Mouse (Mus musculus): Measurements from ENCODE around the gene Lrrc61. TPM values are rescaled to one million over a fixed set of nuclear protein-coding genes. Genes with fewer than 3 reads are reported as not detected.

Gene Lrrc61
- total RNA-seq (2023): 28.3 TPM

DNA sequence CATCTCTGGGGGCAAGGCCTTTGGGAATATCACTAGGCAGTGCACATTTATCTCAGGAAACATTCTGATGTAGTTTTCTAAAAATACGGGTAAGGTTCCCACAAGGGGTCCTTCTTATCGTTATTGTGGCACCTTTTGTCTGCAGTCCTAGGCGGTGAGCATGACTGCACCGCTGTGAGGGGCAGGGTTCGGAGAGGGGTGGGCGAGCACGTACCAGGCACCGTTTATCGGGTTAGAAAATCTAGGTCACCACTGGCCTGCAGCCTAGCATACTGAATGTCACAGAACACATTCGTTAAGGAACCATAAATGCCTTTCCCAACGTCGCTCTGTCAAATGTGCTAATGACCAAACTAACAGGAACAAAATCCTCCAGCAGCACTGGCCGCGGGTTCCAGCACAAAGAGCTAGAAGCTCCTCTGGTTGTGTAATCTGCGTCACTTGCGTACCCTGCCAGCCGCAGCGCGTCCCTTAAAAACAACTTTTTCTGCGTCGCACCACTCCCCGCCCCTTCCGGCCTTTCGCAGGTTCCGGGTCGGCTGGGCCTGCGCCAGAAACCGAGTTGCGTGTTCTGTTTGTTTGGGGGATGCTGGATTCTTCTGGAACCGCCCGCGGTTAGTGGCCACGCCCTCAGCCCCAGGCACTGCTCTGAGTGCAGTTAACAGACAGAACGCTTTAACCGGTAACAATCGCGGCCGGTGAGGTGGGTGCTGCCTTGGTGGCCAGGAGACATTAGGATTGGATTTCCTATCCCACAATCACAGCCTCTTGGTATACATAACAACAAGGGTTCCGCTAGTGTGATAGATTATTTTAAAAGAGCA, at the start of gene Lrrc61:
Lrrc61 (plus strand) TSS at position 517 of the 824 bp plus-strand sequence.

DNA sequence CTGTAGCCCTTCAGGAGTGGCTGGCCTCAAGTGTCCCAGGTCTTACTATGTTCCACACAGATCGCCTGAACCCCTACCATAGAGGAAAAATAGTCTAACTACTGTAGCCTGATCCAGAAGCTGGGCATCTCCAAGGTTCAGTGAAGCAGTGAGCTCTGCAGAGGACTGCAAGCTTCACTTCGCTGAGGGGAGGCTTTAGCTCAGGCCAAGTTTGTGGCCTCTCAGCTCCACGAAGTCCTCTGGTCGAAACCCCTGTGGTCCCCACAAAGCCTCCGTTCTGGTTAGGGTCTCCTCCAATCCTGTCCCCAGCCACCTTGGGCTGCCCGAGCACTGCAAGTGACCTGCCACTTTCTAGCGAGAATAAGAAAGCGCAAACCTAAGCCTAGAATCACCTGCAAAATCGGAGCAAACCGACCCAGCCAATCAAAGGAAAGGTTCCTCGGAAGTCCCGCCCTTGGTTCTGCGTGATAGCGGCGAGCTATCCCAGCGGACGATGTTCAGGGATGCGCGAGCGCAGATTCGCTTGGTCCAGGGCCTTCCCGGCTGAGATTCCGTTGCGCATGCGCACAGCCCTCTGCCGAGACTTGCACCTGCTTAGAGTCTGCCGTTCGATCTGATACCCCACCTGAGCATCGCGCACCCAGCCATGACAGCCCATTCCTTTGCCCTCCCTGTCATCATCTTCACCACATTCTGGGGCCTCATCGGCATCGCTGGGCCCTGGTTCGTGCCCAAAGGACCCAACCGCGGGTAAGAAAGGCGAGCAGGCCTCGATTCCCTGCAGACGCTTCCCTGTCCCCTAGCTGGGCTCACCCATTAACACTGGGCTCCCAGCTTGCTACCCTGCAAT, 17.3 kb upstream of the Lrrc61 start, which contains the start of gene Atp6v0e2:
Atp6v0e2 (plus strand) TSS at position 511 of the 850 bp plus-strand sequence.

DNA sequence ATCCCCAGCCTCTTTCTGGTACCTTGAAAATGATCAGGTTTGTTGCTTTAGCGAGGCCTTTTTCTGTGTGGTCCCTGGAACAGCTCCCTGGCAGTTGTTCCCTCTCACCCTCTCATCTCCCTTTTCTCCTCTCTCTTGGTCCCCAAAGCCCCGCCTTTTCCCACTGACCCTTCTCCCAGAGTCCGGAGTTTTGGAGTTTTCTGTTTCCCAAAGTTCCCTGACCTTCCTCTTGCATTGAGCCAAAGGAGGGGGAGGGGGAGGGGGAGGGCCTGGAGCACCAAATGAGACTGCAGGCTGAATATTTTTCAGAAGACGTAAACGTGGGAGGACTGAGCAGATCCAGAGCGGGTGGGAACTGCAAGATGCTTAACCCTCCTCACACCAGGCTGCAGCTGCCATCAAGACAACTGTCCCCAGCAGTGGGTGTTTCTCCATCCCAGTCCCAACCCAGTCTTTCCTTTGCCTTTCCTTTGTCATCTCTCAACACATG, 18.0 kb downstream of the Lrrc61 start, which contains the start of gene Rarres2:
Rarres2 (minus strand) TSS at position 218 of the 490 bp plus-strand sequence.

DNA sequence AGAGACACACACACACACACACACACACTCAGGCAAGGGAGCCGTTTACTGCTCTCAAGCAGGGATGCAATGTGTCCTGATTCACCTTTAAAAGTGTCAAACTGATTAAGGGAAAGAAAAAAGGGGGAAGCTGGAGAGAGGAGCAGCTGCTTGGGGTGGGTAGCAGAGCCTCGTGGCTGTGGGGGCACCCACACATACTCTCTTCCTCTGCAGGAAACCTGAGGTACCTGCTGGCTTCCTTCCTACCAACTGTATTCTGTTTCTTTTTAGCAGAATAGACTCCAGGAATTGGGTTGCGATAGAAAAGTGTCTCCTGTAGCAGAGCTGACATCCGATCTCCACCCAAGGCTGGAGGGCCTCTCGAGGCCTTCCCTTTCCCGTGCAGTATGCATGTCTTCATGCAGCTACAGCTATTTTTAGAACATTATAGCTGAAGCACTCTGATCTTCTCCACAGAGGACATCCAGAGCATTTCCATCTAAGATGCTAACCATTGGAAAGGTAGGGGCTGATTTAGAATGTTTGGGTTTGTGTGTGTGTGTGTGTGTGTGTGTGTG, 34.7 kb downstream of the Lrrc61 start, which contains the start of gene Gm45021:
Gm45021 (plus strand) TSS at position 417 of the 557 bp plus-strand sequence.

DNA sequence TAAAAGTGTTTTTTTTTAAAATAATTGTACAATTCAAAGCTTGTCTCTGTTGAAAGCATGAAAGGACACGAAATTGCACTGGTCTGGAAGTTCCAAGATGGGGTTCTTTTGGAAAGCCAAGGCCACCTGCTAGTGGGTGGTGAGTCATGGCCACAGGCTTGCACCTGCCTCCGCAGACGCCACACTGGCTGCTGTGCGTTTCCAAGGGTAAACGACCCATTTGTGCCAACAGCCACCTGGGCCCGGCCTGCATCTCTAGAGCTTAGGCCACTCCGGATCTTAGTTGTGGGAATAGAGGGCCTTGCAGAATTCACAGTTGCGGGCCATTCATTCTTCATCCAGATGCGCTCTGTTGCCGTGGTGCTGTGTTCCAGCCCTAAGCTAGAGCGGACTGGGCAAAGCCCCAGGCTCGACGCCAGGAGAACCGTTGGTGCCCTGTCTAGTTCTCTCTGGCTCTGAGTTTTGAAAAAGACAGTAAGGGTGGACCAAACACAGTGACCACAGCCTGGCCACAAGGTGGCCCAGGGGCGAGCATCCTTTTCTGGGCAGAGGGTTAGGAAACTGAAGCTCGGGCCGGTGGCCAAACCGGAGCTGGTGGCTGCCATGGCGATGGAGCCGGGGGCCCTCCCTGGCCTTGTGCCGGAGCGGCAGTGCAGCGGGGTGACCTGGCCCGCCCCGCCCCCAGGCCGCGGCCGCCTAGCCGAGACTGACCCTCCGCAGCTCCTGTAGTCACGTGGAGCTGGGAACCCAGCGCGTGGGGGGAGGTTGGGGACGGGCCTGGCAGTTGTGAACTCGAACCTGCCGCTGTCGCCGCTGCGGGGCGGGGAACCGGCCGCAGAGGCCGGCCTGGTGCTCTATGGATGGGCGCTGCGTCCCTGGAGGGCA, 38.8 kb downstream of the Lrrc61 start, which contains the start of the genes Repin1 and Gm44965:
Repin1 (plus strand) TSS at position 726 of the 885 bp plus-strand sequence.
Gm44965 (plus strand) TSS at position 784 of the 885 bp plus-strand sequence.

DNA sequence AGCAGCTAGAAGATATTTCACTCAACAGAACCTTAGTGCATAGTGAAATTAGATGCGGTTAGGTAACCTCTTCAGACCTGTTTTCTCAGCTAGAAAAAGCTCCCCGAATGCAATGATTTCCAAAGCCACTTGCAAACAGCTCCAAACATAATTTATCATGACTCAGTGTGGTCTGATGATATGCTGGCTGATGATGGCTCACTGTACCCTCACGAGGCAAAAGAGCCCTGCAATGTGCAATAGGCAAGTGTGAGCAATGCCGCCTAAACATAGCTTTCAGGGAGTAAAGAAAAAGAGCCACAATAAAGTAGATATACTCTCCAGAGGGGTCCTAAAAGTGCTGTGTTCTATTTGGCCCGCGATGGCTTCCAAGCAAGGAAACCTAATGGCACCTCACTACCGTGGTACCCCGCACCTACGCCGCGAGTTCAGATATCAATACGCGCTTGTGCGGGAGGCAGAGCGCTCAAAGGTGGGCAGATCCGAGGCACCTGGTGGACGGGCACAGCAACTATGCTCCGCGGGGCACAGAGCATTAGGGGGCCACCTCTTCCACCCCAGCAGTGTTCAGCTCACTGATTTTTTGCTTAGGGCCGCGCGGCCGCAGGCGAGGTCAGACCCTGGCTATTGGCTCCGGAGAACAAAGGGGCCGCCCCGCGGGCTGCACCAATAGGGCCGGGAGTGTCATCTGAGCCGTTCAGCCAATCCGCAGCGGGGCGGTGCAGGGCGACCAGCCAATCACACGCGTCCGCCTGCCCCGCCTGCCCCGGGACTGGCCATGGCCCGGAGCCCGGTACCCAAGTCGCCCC, 46.9 kb downstream of the Lrrc61 start, which contains the start of gene Zfp775:
Zfp775 (plus strand) TSS at position 793 of the 809 bp plus-strand sequence.

Other genes starting within 250 kb of the Lrrc61 start
- 42.2 TPM for gene Krba1, start 159.2 kb upstream of the Lrrc61 start, total RNA-seq (2023)
- gene Zfp467, start 109.0 kb upstream of the Lrrc61 start, total RNA-seq (2023): 9.8 TPM
- gene Sspo, start 106.6 kb upstream of the Lrrc61 start, total RNA-seq (2023): 0.56 TPM
- gene Atp6v0e2, start 17.2 kb upstream of the Lrrc61 start, total RNA-seq (2023): 0.82 TPM
- 1.6 TPM for gene Rarres2, start 18.0 kb downstream of the Lrrc61 start, total RNA-seq (2023)
- not detected for gene Gm45021, start 34.8 kb downstream of the Lrrc61 start, total RNA-seq (2023)
- gene Repin1, start 39.1 kb downstream of the Lrrc61 start, total RNA-seq (2023): 1.8 TPM
- not detected for gene Gm44965, start 39.1 kb downstream of the Lrrc61 start, total RNA-seq (2023)
- gene Zfp775, start 47.3 kb downstream of the Lrrc61 start, total RNA-seq (2023): 4.5 TPM
- gene AI854703, start 72.0 kb downstream of the Lrrc61 start, total RNA-seq (2023): 0.67 TPM
- 164 TPM for gene Gimap8, start 92.4 kb downstream of the Lrrc61 start, total RNA-seq (2023)
- gene Gimap9, start 121.3 kb downstream of the Lrrc61 start, total RNA-seq (2023): 220 TPM
- gene Gimap4, start 129.8 kb downstream of the Lrrc61 start, total RNA-seq (2023): 451 TPM
- 2,802 TPM for gene Gimap6, start 153.4 kb downstream of the Lrrc61 start, total RNA-seq (2023)
- gene Gm28053, start 163.8 kb downstream of the Lrrc61 start, total RNA-seq (2023): 19.9 TPM
- gene Gimap7, start 163.8 kb downstream of the Lrrc61 start, total RNA-seq (2023): 38.9 TPM
- 149 TPM for gene Gimap1, start 184.3 kb downstream of the Lrrc61 start, total RNA-seq (2023)
- gene Gimap5, start 191.4 kb downstream of the Lrrc61 start, total RNA-seq (2023): 149 TPM
- gene Gimap3, start 216.1 kb downstream of the Lrrc61 start, total RNA-seq (2023): 598 TPM